Mouse (Mus musculus) kidney, postnatal 25 days (tissue): Measurements from ENCODE around the gene Klhl23.

ENCODE experiments used
- DNase-seq, 2 experiments: peaks; one replicate each; pipeline ENCODE4 v3.0.0; 2021; ENCODE audit warnings: mixed read lengths in 2 of 2

The Klhl23 gene

DNA sequence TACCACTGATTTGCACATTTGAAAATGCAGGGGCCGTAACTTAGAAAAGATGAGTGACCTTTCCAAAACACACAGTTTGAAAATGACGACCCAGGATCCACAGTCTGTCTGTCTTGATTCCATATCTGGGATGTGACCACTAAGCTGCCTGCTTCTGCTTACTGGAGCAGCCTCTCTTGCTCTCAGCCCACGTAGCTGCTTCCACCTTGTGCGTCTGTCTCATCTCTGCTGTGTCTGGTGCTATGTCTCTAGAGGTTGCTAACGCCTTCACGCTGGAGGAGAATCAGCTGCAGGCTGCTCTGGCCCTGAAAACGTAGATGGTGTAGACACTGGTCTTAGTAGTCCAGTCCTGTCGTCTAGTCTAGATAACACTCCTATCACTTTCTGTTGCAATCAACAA lies 8.4 kb downstream of the Klhl23 start:
- DNase-seq: no peak

DNA sequence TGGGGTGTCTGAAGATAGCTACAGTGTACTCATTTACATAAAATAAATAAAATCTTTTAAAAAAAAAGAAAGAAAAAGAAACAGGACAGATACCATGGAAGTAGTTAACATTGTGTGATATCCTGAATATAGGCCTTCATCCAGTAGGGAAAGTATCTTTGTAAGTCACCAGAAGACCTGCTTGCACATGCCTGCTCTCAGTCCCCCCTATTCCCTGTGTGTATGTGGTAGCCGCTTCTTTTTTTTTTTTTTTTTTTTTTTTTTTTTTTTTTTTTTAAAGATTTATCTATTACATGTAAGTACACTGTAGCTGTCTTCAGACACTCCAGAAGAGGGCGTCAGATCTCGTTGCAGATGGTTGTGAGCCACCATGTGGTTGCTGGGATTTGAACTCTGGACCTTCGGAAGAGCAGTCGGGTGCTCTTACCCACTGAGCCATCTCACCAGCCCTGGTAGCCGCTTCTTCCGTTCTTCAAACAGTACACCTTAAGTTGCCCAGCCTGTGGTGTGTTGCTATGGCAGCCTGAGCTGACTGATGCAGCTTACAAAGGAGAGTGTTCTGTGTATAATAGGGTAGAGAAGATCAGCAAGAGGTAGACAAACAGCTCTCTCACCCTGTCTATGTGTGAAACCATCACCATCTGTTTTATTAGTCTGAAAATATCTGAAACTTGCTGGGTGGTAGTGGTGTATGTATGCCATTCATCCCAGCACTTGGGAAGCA lies 15.7 kb downstream of the Klhl23 start:
- no peak for DNase-seq

DNA sequence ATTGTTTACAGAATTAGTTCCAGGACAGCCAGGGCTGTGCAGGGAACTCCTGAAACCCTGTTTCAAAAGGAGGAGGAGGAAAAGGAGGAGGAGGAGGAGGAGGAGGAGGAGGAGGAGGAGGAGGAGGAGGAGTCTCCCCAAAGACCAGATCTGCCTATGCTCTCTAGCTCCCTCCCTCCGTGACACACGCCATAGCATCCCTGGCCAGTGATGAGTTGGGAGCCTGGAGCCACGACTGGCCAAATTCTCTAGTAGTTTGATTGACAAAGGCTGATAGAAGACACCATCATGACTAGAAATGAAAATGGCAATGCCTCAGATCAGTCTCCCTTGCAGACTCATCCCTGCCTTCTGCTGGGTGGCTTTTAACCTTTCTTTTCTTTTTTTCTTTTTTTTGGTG lies 16.3 kb downstream of the Klhl23 start:
- DNase-seq: no peak

DNA sequence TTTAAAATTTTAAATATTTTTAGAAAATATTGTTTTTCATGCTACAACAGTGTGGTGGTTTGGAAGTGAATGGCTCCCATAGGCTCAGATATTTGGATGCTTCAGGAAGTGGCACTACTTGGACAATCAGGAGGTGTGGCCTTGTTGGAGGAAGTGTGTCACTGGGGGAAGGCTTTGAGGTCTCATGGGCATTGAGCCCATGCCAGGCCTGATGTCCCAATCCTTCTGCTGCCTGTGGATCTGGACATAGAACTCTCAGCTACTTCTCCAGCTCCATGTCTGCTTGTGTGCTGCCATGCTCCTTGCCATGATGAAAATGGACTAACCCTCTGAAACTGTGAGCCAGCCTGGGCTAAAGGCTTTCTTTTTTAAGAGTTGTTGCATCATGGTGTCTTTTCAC lies 17.0 kb downstream of the Klhl23 start:
- DNase-seq: no peak

DNA sequence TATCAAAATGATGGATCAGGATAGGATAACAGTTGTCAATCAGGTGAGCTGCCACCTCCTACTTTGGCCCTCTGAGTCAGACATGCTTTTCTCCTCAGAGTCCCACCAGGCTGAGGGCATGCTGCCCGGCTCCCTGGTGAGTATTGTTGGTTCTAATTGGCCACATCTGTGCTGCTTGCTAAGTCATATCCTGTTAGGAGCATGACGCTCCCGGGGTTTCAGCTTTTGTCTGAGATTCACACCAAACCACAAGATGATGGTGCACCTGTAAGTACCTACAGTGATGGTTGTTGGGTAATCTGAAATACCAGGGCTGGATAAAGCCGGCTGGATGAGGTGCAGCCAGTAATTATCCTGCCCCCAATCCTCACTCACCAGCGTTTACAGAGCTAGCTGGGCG lies 18.5 kb downstream of the Klhl23 start:
- no peak for DNase-seq

DNA sequence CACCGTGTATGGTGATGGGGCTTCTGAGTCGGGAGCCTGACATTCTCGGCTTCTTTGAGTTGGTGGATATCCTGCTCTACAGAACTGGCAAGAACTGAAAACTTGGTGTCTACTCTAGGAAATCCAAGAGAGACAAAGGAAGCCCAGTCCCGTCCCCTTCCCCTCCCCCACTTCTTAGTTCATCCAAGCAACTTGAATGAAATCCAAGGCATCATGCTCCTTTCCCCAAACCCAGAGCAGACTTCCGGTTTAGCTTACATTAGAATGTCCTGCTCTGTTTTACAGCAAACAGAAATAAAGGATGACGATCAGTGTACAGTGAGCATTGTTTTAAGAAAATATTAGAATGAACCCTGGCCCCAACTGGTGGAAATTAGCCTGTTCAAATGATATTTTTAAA lies 27.5 kb downstream of the Klhl23 start:
- DNase-seq: peak; percentile 30 to 40

DNA sequence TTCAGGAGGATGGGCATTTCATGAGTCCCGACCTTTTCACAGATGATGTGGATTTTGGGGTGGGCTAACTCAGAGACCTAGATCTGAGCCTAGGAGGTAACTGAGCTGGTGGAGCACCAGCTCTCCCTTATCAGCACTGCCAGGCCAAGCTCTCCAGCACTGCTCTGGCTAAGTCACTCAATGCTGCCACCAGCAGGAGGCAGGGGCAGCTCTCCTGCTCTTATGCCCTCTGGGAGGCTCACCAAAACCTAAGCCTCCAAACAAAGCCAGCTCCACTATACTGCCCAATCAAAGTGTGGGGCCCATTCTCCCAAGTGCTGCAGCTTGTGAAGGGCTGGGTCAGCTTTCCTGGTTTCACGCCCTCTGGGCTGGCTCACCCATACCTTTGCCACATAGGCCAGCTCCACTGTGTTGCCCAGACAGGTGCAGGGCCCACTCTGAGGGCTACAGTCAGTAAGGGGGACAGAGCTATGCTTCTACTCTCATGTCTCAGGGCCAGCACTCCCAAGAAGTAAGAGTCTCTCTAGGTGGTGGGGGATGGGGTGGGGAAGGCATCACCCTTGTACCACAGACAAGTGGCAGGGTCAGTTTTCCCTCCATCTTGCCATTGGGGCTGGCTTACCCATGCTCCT lies 29.8 kb downstream of the Klhl23 start:
- DNase-seq: no peak

DNA sequence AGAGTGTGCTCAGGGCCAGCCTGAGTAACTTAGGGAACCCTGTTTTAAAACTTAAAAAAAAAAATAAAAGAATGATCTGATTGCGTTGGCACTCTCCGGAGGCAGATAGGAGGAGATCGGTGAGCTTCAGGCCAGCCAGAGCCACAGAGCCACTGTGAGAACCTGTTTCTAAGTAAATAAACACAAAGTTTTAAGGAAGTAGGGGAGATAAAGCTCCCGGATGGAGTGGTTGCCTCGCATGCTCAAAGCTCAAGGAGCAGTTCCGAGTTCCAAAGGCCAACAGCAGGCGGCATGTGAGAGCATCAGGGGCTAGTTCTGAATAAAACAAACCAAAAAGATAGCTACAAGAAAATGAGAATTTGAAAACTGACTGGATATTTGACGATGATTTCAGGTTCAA lies 34.6 kb downstream of the Klhl23 start:
- DNase-seq: peak in 1 of 2 experiments; percentile 12

DNA sequence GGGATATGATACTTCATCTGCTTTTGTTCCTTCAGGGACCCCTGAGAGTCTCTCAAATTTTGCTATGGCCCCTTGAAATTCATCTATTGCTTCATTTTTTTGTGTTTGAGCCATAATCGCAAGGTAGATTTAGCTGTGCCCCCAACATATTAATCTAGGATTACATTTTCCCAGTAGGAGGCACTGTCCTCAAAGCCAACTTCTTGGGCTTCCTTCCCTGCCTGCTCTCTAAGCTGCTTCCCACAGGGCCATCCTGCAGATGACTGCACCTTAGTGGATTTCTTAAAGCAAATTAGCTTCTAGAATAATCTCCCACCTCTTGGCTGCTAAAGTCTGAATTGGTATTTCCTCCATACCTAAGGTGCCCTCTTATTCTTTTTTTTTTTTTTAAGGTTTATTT lies 36.1 kb downstream of the Klhl23 start:
- no peak for DNase-seq

DNA sequence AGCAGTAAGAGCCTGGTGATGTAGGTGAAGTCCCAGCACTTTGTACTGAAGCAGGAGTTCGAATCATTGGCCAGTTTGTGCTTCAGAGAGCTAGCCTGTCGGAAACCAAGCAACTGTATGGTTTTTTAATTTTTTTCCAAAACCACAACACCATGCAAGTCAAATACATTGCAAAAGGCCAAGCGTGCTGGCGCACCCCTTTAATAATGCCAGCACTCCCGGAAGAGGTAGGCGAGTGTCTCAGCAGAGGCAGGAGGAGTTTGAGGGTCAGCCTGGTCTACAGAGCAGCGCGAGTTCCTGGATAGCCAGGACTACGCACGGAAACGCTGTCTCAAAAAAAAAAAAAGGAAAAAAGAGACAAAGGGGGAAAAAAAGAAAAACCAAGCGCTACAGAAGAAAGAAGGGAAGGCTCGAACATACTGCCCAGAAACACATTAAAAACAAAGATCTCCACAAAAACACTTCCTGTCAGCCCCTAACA lies 39.3 kb downstream of the Klhl23 start:
- DNase-seq: peak; percentile 20 to 54

DNA sequence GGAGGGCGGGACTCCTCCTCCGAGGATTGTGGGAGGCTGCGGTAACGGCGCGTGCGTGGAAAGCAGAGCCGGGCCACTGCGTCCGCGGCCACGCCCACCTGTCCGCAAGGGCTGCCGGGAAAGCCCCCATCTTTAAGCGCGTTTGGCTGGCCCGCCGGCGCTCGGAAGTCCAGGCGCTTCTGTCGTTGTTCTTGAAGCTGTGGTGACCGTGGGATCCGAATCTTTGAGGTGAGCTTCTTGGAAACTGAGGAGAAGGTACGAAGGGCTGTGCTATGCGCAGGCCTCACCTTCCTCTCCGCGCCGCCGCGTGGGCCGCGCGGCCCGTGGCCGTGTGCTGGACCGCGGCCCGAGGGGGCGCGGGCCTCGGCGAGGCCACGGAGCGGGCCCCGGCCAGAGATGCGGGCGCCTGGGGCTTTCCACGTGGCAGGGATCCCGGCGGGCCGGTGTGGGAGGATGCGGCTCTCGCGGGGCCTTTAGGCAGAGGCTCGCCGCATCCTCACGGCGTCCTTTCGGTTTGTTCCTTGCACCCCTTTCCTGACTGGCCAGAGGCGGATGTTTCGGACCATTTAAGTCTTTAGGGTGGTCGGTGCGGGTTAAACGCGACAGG lies 39.8 kb downstream of the Klhl23 start, which contains the start of gene Ssb:
Gene Ssb (plus strand): TSS at position 78 of the 607 bp plus-strand sequence.
- peak; percentile 97 for DNase-seq

DNA sequence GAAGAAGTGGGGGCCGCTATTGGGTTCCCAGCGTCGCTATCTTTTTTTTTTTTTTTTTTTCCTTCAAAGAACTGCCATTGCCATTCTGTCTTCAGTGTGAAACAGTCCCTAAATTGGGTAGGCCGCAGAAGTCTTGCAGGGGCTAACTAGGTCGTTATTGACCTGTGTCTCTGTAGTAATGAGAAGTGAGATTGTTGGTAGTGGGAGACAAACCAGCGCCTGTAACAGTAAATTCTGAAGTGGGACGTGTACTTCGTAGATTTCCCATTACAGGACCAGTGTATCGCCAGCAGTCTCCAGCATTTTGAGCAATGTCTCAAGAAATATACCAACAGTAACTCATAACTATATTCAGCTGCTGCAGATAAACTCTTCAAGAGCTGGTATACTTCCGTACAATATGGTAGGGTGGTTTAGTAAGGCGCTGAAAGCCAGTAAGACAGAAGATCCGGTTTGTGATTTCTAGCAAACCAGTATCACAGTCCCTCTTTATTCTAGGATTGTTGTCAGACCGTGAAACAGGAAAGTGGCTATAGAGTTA lies 40.4 kb downstream of the Klhl23 start:
- DNase-seq: no peak

DNA sequence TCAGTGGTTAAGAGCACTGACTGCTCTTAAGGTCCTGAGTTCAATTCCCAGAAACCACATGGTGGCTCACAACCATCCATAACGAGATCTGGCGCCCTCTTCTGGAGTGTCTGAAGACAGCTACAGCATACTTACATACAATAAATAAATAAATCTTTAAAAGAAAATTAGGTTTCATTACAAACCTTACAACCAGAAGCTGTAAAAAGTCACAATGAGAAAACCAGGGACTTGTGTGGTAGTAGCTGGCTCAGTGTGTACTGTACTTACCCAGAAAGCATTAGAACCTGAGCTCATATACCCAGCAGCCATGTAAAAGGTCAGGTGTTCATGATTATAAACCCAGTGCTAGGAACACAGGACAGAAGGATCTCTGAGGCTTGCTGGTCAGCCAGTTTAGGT lies 62.2 kb downstream of the Klhl23 start:
- DNase-seq: no peak

DNA sequence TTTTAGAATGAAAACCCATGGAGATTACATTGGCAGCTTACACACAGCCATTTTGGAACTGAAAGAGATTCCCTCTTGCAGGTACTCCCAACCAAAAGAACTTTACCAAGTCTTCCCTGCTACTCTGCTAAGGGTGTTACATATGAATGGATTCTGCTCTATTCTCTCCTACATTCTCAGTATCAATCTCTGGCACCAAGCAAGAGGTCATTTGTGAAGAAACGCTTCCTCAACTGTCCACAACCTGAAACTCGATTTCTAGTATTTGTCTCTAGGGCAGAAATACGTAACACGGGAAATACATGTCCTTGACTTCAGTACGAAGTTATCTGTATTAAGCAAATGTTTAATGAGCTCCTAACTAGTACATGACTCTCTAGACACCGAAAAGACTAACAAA lies 62.8 kb downstream of the Klhl23 start:
- no peak for DNase-seq

DNA sequence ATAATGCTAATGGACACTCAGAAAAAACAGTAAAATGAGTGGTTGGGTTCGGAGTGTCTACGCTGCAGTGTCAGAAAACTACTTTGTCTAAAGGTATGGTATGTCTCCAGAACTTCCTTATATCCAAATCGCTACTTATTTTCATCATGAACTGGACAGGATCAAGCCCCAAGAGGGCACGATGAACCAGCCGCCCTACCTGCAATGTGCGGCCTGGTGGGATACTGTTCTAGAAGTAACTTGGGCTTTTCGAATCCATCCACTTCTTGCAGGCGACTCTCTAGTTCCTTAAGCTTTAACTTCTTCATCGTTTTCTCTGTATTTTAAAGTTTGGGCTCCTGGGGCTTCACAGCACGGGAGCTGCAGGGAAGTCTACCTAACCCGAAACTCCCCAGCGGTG lies 63.3 kb downstream of the Klhl23 start:
- no peak for DNase-seq

DNA sequence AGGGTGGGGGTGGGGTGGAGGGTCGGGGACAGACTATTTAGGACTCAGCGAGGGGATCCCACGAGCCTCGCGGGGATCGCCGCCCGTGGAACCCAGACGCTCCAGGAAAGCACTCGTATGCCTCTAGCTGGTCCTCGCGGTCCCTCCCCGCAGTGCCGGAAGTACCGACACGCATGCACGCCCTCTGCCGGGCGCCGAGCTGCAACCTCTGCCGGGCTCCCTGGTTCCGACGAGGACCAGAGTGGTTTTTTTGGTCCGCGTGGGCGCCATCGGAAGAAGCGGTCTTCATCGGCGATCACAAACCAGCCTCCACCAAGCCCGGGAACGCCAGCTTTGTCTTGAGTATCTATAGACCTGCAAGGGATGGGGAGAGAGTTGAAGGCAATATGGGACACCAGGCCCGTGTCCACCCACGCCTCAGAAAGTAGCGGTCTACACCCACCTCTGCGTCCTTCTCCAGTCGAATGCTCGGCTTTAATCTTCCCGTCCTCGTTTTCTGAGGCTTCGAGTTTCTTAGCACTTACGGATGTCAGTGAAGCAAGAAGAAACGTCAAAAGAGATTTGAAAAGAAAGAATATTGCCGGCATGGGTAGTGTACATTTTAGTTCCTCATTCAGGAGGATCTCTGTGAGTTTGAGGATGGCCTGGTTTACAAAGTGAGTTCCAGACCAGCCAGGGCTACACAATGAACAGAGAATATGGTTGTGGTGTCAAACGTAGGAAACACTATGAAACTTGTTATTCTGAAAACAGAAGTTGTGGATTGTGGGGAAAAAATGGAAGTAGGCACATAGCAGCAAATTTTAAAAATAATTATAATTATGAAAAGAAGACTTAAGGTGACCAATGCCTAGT lies 63.9 kb downstream of the Klhl23 start, which contains the start of gene Mettl5:
Gene Mettl5 (minus strand): TSS at position 165 of the 855 bp plus-strand sequence.
- DNase-seq: peak; percentile 91 to 93
